Mouse (Mus musculus) midbrain, postnatal 0 days (tissue): ENCODE measurements at regions not wholly inside any gene's neighbourhood (a gene's known extent, or its start where the extent isn't known, plus 50 kb on each side); places are given as distances from the start of the nearest gene placed in this dataset.

ENCODE experiments used
- ATAC-seq: fragments of 200-750 bp; cut with Nextera tagmentation; 2 replicates; pipeline ENCODE4 v1.8.0; 2017; ENCODE audit warnings: moderate number of reproducible peaks, mild to moderate bottlenecking, moderate TSS enrichment, moderate library complexity; ENCODE audit not compliant: low FRiP score
- DNase-seq: peaks from one replicate; pipeline ENCODE4 v3.0.0-alpha.2; 2015; ENCODE audit warnings: low spot score
- H3K27ac ChIP-seq: fragments of 300-500 bp; sonication (generic); 2 replicates; pipeline ENCODE4 v1.5.1; 2014; ENCODE audit warnings: low read depth, mild to moderate bottlenecking, low read length, mixed read lengths
- H3K27me3 ChIP-seq: fragments of 300-500 bp; sonication (generic); 2 replicates; pipeline ENCODE4 v1.6.1; 2014; ENCODE audit warnings: low read length, control low read depth, mixed read lengths; ENCODE audit not compliant: insufficient read depth
- H3K36me3 ChIP-seq: fragments of 300-500 bp; sonication (generic); 2 replicates; pipeline ENCODE4 v1.6.1; 2014; ENCODE audit warnings: low read length, control low read depth, mixed read lengths; ENCODE audit not compliant: insufficient read depth
- H3K4me1 ChIP-seq: fragments of 300-500 bp; sonication (generic); 2 replicates; pipeline ENCODE4 v1.6.1; 2014; ENCODE audit warnings: mild to moderate bottlenecking, control low read depth, antibody characterized with exemption, low read length, mixed read lengths; ENCODE audit not compliant: insufficient read depth
- H3K4me2 ChIP-seq: fragments of 300-500 bp; sonication (generic); 2 replicates; pipeline ENCODE4 v1.6.1; 2014; ENCODE audit warnings: low read depth, mild to moderate bottlenecking, low read length, mixed read lengths; ENCODE audit not compliant: poor library complexity, severe bottlenecking
- H3K4me3 ChIP-seq: fragments of 300-500 bp; sonication (generic); 2 replicates; pipeline ENCODE4 v1.5.1; 2014; ENCODE audit warnings: low read depth, mild to moderate bottlenecking, low read length, moderate library complexity
- H3K9ac ChIP-seq: fragments of 300-500 bp; sonication (generic); replicated peaks from 2 replicates; pipeline ENCODE4 v1.6.1; 2014; ENCODE audit warnings: mild to moderate bottlenecking, low read length, moderate library complexity, mixed read lengths; ENCODE audit not compliant: poor library complexity, severe bottlenecking
- H3K9me3 ChIP-seq: fragments of 300-500 bp; sonication (generic); 2 replicates; pipeline ENCODE4 v1.6.1; 2016; ENCODE audit warnings: low read length, control low read depth
- CTCF ChIP-seq: IDR thresholded peaks from 2 replicates; pipeline ENCODE4 v1.5.1; 2016; ENCODE audit warnings: antibody characterized with exemption, mild to moderate bottlenecking
- WGBS: fragments of 180-500 bp; shearing (Covaris S2); extraction: QIAGEN DNeasy Blood & Tissue Kit; methylation state at CpG from one replicate; pipeline ENCODE4 v1.1.7; 2014; 5-methylcytosine and 5-hydroxymethylcytosine counted together

DNA sequence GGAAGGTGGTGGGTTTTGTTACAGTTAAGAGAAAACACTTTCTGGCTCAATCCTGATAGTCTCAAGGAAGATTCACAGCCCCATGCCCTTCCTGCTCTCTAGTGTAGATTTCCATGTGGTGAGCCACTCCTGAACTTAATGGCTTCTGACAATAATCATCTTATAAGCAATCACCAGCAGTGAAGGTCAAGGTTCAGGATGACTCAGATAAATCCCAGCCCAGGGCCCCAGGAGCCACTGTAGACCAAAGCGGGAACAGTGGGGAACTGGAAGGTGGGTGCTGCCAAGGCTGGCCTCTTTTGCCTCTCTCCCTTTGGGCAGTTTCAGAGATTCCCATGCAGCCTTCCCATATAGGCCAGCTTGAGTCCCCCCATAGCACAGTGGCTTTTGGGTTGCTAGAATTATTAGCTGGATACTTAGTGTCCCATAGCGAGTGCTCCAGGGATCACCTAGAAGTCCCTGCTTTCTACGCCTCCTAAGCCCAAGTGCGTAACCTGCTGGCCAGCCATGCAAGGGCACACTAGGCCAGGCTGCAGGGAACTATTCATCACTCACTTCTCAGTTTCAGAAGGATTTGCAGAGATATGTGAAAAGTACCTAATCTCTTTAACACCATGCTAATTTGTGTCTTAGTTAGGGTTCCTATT lies 885.9 kb upstream of the Car8 start:
- Histone ChIP-seq H3K36me3 (no peaks in the 10 kb centered on the region), H3K27me3 (no peaks in the 10 kb centered on the region), H3K4me2 (no peak overlapping the region), H3K27ac (no peak overlapping the region), H3K9me3 (no peaks in the 10 kb centered on the region), H3K4me3 (no peak overlapping the region), H3K9ac (no peak overlapping the region), H3K4me1 (no peaks in the 10 kb centered on the region)
- no peak for TF ChIP-seq CTCF
- 93% methylated on average over 4 of the region's 4 CpGs for WGBS
- ATAC-seq (no peak), DNase-seq (no peak)

DNA sequence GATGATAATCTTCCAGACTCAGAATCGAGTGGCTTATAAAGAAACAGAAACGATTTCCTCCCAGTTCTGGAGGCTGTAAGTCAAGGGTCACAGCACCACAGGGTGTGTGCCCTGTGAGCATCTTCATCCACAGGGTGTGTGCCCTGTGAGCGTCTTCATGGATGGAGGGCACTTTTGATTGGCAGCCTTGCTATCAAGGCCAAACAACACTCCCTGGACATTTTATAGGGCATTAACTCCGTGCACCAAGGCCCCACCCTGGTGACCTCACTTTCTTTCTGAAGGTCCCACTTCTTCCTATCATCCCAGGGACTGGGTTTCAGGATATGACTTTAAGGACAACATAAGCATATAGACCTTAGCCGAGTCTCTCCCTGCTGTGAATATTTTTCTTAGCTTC lies 885.3 kb upstream of the Car8 start:
- ATAC-seq, result no peak

DNA sequence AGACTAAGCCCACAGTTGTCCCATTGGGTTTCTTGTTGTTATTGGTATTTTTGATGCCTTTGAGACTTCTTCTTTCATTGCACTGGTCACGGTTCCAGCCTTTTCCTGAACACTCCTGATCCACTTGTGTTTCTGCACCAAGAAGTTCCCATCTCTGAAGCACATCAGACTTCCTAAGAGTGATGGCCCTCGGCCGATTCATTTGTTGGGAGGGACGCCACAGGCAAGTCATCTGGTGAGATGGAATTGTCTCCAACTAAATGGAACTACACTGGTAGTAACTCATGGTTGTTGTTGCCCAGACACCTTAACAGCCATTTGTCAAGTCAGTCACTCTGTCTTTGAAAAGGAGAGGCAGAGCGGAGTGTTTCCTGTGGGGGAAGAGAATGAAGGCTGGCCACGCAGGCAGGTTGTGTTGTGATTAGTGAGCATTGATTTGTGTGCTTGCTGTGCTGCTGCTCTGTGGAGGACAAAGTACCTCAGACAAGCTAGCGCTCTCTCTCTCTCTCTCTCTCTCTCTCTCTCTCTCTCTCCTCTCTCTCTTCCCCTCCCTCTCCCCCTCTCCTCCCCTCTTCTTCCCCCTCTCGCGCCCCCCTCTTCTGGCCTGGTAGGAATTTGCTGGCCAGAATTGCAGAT lies 884.7 kb upstream of the Car8 start:
- WGBS, result 78% methylated on average over 9 of the region's 9 CpGs
- no peaks in the 10 kb centered on the region for H3K4me1 ChIP-seq
- no peak for ATAC-seq

More for the DNA sequence above, 885.3 kb upstream of the Car8 start:
- H3K27ac ChIP-seq, result no peak overlapping the region
- 61% methylated on average over 5 of the region's 5 CpGs for WGBS
- H3K4me2 ChIP-seq, result no peak overlapping the region
- H3K36me3 ChIP-seq, result no peaks in the 10 kb centered on the region
- TF ChIP-seq CTCF, result no peak
- H3K27me3 ChIP-seq, result no peaks in the 10 kb centered on the region
- H3K4me3 ChIP-seq, result no peak overlapping the region
- DNase-seq, result no peak
- H3K9me3 ChIP-seq, result no peaks in the 10 kb centered on the region
- H3K4me1 ChIP-seq, result no peaks in the 10 kb centered on the region
- H3K9ac ChIP-seq, result no peak overlapping the region

DNA sequence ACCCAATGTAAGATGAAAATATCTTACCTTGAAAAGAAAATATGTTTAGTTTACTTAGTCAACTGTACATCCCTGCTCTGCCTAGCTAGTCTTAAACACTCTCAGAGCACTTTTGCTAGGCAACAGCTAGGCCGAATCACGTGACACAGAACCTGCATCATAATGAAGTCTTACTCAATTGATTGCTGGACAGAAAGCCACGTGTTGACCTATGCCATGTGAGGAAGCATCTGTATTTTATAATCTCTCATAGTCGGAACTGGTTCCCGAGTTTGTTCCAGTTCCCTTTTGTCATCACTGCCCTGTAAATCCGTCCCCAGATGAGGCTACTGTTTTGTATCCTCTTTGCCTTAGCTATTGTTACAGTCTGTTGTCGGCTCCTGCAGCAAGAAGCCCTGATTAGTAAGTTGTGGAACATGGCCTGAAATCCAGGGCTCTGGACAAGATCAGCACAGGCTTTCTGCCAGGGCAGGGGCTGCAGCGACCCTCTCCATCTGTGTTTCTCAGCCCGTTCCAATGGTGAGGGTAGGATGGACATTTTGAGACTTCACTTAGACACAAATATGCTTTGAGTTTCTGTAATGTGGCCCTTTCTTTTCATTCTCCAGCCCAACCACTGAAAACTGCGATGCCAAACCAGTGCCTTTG lies 883.9 kb upstream of the Car8 start:
- H3K27me3 ChIP-seq, result no peaks in the 10 kb centered on the region
- H3K4me1 ChIP-seq, result no peaks in the 10 kb centered on the region
- H3K4me3 ChIP-seq, result no peak overlapping the region
- TF ChIP-seq CTCF, result no peak
- no peak overlapping the region for H3K27ac ChIP-seq
- no peak overlapping the region for H3K9ac ChIP-seq
- no peak for ATAC-seq
- H3K4me2 ChIP-seq, result no peak overlapping the region
- H3K36me3 ChIP-seq, result no peaks in the 10 kb centered on the region
- H3K9me3 ChIP-seq, result no peaks in the 10 kb centered on the region
- no peak for DNase-seq
- 69% methylated on average over 10 of the region's 10 CpGs for WGBS

More for the DNA sequence above, 884.7 kb upstream of the Car8 start:
- no peak for TF ChIP-seq CTCF
- Histone ChIP-seq H3K9ac (no peak overlapping the region), H3K27me3 (no peaks in the 10 kb centered on the region), H3K36me3 (no peaks in the 10 kb centered on the region), H3K4me3 (no peak overlapping the region), H3K9me3 (no peaks in the 10 kb centered on the region), H3K4me2 (no peak overlapping the region), H3K27ac (no peak overlapping the region)
- no peak for DNase-seq

DNA sequence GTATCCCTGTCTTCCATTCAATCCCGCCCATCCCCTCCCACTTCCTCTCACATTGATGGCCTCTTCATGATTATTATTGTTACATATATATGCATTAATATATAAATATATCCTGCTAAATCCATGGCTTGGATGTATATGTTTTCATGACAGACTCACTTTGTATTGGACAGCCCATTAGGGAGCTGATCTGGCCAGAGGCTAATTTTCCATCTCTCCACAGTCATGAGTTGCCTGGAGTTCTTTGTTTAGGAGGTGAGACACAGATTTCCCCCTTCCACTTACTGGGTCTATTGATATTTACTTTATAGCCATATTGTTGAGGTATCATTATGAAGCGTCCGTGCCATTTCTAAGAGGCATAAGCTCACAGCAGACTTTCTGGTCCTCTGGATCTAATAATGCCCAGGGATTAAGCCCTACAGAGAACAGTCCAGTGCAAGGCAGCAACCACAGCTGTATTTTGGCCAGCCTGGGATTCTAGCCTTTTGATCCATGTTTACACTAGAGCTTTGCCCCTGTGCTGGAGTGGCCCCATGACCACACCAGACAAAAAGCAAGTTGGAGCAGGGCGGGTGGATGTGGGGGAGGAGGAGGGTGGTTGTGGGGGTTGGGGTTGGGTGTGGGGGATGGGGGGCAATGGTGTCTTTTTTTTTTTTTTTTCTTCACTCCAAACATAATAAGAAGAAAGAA lies 878.3 kb upstream of the Car8 start:
- 39% methylated on average over 4 of the region's 4 CpGs for WGBS
- no peak for TF ChIP-seq CTCF
- Histone ChIP-seq H3K27me3 (0 out of 2 replicates have a peak, but pooled peaks cover 5% of the 10 kb centered on the region), H3K9ac (no peak overlapping the region), H3K27ac (no peak overlapping the region), H3K4me2 (no peak overlapping the region), H3K4me1 (no peaks in the 10 kb centered on the region), H3K36me3 (no peaks in the 10 kb centered on the region), H3K9me3 (no peaks in the 10 kb centered on the region), H3K4me3 (no peak overlapping the region)
- DNase-seq (no peak), ATAC-seq (no peak)
